Mouse (Mus musculus): ENCODE results near the gene Gtf3a.

DNA sequence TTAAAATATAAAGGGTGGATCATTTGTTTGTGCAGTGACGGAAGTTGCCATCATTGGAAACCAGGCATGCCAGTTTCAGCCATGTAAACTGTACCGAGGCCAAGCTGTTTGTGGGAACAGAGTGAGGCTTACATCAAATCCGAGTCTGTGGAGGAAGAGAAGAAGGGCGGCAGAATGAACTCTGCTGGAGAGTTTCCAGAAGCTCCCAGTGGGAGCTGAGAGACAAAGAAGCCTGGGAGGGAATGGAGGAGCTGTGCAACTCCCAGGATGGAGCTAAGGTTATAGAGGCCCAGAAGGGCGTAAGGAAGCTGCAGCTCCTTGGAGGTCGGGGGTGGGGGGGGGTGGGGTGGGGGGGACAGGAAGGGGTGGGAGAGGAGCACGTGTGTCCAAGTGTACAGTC lies 48.1 kb upstream of the Gtf3a start:
- TF ChIP-seq POLR2A (IDR thresholded peaks at IDR 0.05; ENCODE audit: low read depth, low read length) (no peak), CTCF (IDR thresholded peaks at IDR 0.05; ENCODE audit: borderline replicate concordance, insufficient read depth, low read length) (no peak)

All from embryonic fibroblast, embryonic 13.5 days (primary cell).